Comparison of ENCODE assay signal across 30 mouse cellular contexts in genomic region chr4:44269376-44269817, GRCm38 (mm10). TPM values are rescaled to one million over a fixed set of nuclear protein-coding genes. Genes with fewer than 3 reads are reported as not detected.
DNase-seq lines count a peak whose midpoint lies in the region; ATAC-seq and TF ChIP-seq lines count a peak whose summit lies in the region.
"Had no signal": no experiment of that assay in that cellular context is flagged by ENCODE, and none has a peak within 500 bp of the region (broad histone marks: within the 10 kb centered on the region; RNA-seq: fewer than 3 reads in every experiment).

No protein-coding gene starts in this region.

- no peaks in the 10 kb centered on the region for H3K4me1 ChIP-seq in cortical plate, adult 2 months (ENCODE audit: control insufficient read depth, insufficient read depth, low read length)
- H3K4me1 ChIP-seq: forebrain, embryonic 13.5 days; hindbrain, embryonic 10.5 days; hindbrain, embryonic 15.5 days; limb, embryonic 10.5 days; limb, embryonic 15.5 days; liver, embryonic 13.5 days; midbrain, embryonic 13.5 days; neural tube, embryonic 13.5 days; stomach, embryonic 15.5 days had no signal

- no peak overlapping the region; the same call in 1 of the 2 replicates for H3K4me3 ChIP-seq in cortical plate, adult 2 months (ENCODE audit: insufficient read depth, low read length)
- H3K4me3 ChIP-seq: forebrain, embryonic 13.5 days; hindbrain, embryonic 10.5 days; hindbrain, embryonic 15.5 days; layer of hippocampus, adult 2 months; limb, embryonic 10.5 days; limb, embryonic 15.5 days; liver, embryonic 13.5 days; midbrain, embryonic 13.5 days; neural tube, embryonic 13.5 days; stomach, embryonic 15.5 days had no signal

- no peak for DNase-seq in frontal cortex, postnatal 10 days (ENCODE audit: low spot score in 2 of 2)
- DNase-seq in left cerebral cortex, postnatal 14 days (ENCODE audit: low spot score in 2 of 2), result peak; percentile 15 to 42
- no peak for DNase-seq in left cerebral cortex, postnatal 4 days
- DNase-seq in right cerebral cortex, postnatal 36 days (ENCODE audit: low spot score in 2 of 2), result peak; percentile 7 to 53
- no peak for DNase-seq in lung, adult 18-20 months
- DNase-seq: adrenal gland, adult 8-10 months; cerebellum, adult 8-10 months; cerebellum, postnatal 25 days; heart, postnatal 14 days; kidney, adult 11 months; kidney, postnatal 25 days; liver, embryonic 13.5 days; lung, adult 2 months; lung, postnatal 10 days; thymus, adult 2 months; thymus, postnatal 36 days had no signal

- TF ChIP-seq CTCF in cortical plate, adult 2 months (IDR thresholded peaks at IDR 0.05; ENCODE audit: extremely low read depth, insufficient read depth, low read length), result no peak

- TF ChIP-seq POLR2A in cortical plate, adult 2 months (IDR thresholded peaks at IDR 0.05; ENCODE audit: extremely low read depth, insufficient read depth, low read length), result no peak

- H3K27ac ChIP-seq in cortical plate, adult 2 months (ENCODE audit: insufficient read depth, low read length), result peak overlapping the region; percentile 11; the same call in 1 of the 2 replicates
- H3K27ac ChIP-seq: forebrain, embryonic 13.5 days; hindbrain, embryonic 10.5 days; hindbrain, embryonic 15.5 days; layer of hippocampus, adult 2 months; limb, embryonic 10.5 days; limb, embryonic 15.5 days; liver, embryonic 13.5 days; macrophage; midbrain, embryonic 13.5 days; neural tube, embryonic 13.5 days; stomach, embryonic 15.5 days had no signal

- intact Hi-C loops in left cerebral cortex, postnatal 14 days (cut with DNase I), result no loop called here
- intact Hi-C loops in left cerebral cortex, postnatal 4 days (cut with DNase I), result no loop called here

- ATAC-seq in frontal cortex, adult (ENCODE audit: low TSS enrichment), result peak; percentile 83
- ATAC-seq: forebrain, embryonic 13.5 days; inflammation-experienced regulatory T-cells, adult 6 months; midbrain, embryonic 13.5 days had no signal

RNA-seq across cellular contexts. Expression of gene Melk, which starts 31.3 kb away (rescaled TPM):
- total RNA-seq in left cerebral cortex, postnatal 14 days (2021), result under 1 TPM; 0.64 to 0.82 TPM
- 1 to 10 TPM; 2.2 to 2.3 TPM for total RNA-seq in left cerebral cortex, postnatal 4 days (2021)
- polyA plus RNA-seq in cortical plate, adult 2 months (2012; rRNA removed), result 0.79 and 1.0 TPM in 2 replicates
- total RNA-seq: gastrocnemius, adult 18-20 months had no signal

RNA-seq across cellular contexts. Expression of gene Rnf38, which starts 35.8 kb away (rescaled TPM):
- total RNA-seq in left cerebral cortex, postnatal 14 days (2021), result 10 to 100 TPM; 68.3 to 72.3 TPM
- 100 to 1,000 TPM; 111 to 113 TPM for total RNA-seq in left cerebral cortex, postnatal 4 days (2021)
- 68.4 and 71.8 TPM in 2 replicates for polyA plus RNA-seq in cortical plate, adult 2 months (2012; rRNA removed)

Comparison
In these comparisons a context has a peak if more than half of its experiments do, and no peak if none do; other contexts are left out.
1. DNase-seq: peak in left cerebral cortex, postnatal 14 days (2 of 2) and right cerebral cortex, postnatal 36 days (2 of 2); none in frontal cortex, postnatal 10 days (0 of 2), left cerebral cortex, postnatal 4 days (single experiment) and lung, adult 18-20 months (0 of 2).